Mouse (Mus musculus): ENCODE measurements around the gene Scaf4.

DNA sequence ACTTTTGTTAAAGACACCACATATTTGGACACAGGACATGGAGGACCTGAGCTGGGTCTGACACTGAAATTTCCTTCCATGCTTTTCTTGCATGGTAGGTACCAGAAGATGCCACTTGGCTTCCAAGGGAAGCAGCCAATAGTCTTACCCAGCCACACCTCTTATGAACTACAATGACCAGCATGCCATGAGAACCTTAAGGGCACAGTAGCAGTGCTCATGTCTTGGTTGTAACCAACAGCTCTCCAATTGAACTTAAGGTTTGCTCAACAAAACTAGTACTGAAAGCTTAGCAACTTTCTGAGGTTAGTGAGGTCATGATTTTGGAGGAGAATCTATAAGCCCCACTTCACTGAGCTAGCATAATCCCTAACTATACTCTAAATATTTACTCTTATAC lies 90.6 kb downstream of the Scaf4 start:
- no peak for TF ChIP-seq CTCF (IDR thresholded peaks at IDR 0.05; ENCODE audit: low read depth)
- TF ChIP-seq EP300 (IDR thresholded peaks at IDR 0.05; ENCODE audit: low read depth): no peak
